Mouse (Mus musculus) adipocyte (in vitro differentiated cells): Measurements from ENCODE around the gene Fmnl2.

Source experiments
- DNase-seq: peaks from one replicate; pipeline ENCODE4 v3.0.0-alpha.2; 2016; ENCODE audit warnings: low spot score

Gene Fmnl2

DNA sequence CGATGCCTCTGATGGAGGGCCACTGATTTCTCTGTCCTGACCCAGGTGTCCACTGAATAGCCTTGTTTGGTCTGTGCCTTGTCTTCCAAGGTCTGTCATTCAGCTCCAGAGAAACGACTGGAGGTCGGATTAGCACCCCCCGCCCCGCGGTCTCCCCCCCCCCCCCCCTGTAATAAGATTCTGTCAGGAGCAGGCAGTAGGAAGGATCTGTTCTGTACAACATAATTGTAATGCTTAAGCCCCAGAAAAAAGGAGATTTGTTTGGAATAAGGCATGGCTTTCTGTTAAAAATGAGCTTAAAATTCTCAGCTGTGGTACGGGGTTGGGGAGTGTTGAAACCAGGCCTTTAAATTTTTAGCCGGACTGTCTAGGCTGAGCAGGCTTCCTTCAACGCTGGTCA, 181.1 kb downstream of the Fmnl2 start:
- no peak for DNase-seq

DNA sequence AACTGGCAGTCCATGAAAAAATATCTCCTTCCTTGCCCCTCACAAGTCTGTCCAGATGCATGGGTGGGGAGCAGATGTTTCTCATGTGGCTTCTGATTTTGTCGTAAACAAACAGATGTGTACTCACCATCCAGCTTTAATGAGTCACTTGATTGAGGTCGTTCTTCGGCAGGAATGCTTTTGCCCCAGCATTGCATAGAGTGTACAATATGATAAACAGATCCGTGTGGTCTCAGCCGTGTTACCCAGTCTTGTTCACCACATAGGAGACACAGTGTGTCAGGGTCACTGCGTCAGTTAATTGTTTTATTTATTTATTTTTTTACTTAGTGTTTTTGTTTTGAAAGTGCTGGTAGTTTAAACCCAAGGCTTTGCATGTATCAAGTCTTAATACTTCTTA, 189.4 kb downstream of the Fmnl2 start:
- DNase-seq = no peak

DNA sequence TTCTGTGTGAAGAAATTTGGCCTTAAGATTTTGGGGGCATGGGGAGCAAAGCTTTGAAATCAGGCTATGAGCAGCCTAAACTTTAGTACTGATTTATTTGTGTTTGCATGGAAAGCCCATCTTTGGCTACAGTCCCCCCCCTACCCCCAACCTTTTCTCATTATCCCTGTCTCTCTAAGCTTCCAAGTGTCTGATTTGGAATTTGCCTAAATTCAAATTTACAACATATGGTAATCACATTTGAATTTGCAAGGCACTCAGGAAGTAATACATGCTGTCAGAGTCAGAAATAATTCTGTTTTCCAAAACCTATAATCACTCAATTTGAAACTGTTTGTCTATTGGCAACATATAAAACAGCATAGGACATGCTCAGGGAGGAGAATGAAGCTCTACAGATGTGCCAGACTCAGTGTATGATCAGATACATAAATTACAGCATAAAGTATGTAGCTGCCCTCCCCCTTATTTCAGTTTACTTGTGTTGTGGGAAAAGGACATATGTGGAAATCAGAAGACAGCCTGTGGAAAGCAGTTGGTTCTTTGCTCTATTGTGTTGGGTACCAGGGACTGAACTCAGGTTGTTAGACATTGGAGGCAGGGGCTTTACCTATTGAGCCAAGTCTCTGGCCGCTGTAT, 190.2 kb downstream of the Fmnl2 start:
- DNase-seq = no peak

DNA sequence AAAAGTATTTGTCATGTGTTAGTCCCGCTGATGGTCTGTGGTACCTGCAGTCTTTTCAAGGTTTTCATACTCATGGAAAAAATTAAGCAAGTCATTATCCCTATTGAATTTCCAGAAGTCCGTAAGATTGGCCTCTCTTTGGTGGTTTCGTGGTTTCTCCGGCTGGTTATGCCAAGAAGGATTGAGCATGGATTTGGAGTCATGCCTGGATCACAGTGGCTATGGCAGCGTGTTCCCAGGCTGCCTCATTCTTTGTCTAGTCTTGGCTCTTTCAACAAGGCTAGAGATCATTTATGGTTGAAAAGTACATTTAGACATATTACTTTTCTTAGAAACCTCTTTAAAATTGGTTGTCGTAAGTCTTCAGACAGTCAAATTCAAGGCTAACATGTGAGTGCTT, 192.7 kb downstream of the Fmnl2 start:
- DNase-seq = peak; percentile 48

DNA sequence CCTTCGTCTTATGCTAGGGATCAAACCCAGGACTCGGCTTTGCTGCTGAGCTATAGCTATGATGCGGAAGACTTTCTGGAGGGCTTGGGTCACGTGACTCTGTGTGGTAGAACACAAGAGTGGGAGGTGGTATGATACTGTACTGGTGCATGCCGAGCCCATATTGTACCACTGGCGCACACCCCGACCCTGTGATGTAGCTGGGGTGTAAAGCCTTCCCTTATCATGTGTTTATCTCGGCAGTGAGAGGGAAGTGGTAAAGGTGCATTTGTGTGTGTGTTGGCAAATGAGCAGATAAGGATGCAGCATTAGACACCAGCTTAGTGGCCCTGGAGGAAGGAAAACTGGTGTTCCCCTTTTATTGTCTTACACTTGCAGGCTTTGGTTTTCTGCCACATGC, 193.8 kb downstream of the Fmnl2 start:
- no peak for DNase-seq

DNA sequence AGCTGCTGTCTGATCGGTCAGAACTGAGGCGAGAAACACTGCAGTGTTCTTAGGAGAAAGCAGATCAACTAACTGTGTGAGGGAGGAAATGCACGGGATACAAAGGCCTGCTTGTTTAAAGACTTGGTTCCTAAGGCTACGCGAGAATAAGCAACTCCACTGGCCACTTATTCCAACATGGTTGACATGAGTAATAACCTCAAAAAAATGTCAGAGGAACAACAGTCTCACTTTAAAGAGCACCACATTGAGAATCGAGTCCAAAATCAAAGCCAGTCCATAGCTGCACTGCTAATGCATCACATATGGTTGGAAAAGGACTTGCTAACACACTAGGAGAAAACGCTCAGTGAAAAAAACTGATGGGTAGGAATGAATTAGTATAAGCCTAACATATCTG, 196.1 kb downstream of the Fmnl2 start:
- DNase-seq = no peak

DNA sequence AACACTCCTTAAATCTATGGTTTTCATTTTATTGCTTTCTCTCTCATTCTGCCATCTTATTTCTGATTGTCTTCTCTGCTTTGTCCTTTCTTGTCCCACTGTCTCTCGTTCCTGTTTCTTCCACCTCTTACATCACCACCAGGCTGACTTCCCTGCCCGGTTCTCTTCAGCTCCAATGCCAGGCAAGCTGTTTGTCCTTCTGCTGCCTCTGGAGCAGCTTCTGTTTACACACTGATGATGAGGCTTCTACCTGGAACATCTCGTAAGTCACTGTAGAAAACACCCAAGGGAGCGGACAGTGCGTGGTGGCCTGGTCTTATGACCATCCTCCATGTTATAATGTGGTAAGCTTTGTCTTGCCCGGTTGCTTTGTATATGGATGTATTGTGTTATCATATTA, 198.9 kb downstream of the Fmnl2 start:
- no peak for DNase-seq

DNA sequence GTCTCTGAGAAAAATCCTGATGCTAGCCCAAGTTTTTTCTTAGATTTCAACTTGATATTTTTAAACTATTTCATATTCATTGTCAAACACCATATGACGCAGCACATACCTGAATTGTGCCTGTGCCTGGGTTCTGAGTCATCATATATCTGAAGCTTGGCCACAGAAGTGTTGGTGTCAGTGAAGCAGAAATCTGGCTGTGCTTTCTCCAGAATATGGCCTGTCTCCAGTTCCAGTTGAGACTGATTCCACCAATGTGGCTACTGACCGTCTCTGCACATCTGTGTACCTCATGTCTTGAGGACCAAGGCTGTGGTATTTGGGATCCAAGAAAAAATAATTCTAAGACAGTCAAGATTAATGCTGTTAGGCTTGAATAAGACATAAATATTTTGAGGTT, 199.6 kb downstream of the Fmnl2 start:
- DNase-seq = peak; percentile 34

DNA sequence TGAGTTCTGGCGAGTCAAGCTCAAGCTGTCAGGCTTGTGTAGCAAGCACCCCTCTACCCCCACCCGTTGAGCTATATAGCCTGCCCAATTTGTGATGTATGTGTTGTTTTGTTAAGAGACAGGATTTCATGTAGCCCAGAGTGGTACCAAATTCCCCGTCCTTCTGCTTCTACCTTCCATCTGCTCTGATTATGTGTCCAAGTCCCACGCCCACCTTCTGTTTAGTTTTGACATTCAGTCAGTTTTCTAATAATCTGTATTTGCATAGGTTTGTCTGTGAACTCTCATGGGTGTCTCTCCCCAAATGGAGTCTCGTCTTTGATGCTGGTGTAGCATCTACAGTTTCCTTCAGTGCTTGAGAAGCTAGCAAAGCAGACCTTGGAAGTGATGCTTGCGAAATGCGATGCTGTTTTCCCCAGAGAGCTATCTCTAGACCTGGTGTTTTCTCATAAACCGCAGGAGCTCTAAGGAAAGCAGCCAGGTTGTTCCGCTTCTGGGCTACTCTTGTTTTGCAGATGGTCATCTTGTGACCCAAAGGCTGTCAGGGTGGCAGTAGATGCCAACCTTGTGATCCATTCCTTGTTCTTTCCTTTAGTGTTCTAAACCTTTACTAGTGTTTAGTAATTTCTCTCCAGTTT, 203.8 kb downstream of the Fmnl2 start:
- no peak for DNase-seq

DNA sequence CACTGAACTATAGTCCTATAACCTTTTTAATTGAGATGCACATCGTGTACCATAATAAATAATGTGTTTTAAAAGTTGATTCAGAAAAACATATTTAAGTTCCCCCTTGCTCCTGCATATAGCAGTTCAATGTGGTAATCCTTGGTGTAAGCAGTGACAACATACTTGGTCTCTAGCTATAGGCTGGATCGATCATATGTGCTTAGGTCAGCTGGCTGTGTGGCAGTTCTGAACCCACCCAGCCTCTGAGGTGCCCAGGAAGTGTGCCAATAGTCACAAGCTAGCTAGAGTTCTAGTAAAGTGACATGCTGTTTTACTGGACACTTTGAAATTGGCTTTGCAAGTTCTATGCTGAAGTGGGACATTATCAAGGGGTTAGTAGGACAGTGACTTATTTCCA, 209.3 kb downstream of the Fmnl2 start:
- DNase-seq = no peak

DNA sequence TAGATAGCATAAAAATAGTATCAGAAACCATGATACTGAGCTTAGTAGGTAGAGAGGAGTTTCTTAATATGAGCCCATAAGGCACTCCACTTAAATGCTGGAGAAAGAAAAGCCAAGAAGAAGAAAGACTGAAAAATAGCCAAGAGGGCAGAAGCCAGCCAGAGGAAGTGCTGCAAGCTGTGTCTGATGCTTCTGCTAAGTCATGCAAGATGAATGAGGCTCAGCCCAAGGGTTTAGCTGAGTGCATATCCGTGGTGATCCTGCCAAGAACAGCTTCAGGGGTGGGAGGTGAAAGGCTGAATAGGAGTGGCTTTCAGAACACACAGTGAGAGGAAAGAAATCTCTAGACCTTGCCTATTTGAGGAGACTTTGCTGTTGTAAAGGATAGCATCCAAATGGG, 212.9 kb downstream of the Fmnl2 start:
- DNase-seq = peak; percentile 92

DNA sequence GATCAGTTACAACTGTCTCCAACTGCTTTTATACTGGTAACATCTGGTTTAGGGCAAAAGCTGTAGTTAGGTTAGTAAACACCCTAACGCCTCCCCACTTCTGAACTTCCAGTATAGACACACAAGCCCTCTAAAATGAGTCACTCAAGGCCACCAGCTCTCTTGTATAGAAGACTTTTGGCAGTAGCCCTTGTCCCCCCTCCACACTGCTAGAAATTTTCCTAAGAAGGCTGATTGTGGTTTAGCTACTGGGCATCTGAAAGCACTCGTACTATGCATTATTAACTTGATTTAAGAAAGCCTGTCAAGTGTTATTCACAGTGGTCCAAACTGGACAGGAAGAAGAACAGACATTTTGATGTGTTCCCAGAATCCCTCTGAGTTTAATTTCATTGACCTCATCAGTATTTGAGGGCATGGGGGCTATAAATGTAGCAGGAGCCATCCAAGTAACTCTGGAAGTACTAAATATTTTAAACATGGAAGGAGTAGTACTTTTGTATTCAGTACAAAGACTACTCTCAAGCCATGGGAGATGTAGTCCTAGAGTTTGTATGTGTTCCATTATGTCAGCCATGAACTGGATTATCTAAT, 222.1 kb downstream of the Fmnl2 start:
- no peak for DNase-seq

DNA sequence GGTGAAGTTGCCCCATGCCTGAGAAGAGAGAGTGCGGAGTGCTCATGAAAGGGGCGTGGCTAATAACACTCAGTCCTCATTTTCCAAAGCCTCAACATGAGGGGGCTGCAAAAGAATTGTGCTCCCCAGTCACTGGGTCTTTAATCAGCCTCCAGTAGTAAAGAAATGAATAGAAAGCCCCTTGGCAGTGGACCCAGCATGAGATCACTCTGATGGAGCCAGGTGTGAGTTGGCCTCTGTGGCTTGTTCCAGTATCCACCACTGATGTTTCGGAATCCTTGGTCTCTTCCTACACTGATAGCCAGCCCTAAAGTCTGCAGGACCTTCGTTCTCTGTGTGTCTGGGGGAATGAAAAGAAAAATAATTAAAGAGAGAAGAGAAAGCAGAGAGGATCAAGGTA, 224.4 kb downstream of the Fmnl2 start:
- DNase-seq = no peak

DNA sequence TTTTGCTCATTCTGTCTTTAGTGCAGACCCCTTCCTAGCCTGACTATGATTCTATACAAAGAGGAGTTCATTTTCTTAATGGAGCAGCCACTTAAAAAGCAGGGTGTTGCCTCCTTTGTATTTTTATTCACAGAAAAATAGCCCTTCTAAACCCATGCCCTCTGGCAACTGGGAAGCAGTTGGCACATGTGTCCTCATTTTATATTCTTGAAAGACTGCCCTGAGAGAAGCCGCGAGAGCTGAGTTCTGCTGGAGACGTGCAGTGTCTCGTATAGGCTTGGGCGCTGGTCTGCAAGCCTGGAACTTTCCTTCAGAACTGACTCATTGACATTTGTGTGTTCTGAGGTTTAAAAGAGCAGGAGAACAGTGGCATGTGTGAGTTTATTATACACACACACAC, 224.8 kb downstream of the Fmnl2 start:
- DNase-seq = no peak

DNA sequence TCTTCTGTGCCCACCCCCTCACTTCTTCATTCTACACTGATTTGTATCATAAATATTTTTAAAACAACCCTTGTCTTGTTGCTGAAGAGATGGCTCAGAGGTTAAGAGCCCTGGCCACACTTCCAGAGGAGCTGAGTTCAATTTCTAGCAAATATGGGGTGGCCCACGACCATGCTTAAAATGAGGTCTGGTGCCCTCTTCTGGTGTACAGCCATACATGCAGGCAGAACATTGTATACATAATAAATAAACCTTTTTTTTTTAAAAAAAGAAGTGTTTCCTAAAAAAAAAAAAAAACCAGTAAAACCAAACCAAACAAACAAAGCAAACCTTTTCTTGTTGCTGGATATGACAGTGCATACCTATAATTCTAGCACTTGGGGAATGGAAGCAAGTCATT, 225.6 kb downstream of the Fmnl2 start:
- peak; percentile 53 for DNase-seq

DNA sequence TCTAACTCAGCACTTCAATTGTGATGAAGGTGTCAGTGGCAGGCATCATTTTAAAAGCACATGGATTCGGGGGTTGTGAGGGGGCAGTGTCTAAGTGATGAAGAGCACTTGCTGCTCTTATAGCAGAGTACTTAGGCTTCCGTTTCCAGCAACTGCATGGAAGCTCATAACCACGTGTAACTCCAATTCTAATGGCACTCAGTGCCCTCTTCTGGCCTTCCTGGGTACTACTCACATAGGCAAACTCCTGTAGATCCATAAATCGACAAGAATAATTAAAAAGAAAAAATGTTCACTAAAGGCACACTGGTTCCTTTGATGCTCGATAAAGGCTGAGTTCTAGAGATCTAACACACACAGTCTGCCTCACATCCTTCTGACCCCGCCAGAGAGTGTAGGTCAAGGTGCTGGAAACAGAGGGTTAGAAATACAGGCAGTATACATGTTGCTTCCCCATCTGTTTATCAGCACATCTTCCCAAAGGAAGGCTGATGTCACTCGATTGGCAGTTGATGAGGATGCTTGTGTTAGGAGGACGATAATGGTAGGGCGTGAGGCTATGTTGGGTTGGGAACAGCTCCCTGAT, 228.1 kb downstream of the Fmnl2 start:
- peak; percentile 67 for DNase-seq

DNA sequence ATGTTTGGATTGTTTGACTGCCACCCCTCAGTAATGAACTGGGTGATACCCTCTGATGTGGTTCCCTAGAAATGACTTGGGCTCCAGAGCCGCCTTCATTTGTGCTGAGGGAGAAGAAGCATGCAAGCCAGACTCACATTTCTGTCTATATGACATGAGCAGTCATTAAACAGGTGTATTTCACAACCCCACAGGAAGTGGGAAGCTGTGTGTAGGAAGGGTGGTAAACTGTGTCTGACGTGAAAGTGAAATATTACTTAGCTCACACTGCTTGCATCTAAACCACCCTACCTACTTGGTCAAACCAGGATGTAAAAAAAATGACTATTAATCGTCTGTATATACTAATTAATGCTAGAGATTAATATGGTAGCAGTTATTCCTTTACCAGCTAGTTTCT, 231.1 kb downstream of the Fmnl2 start:
- no peak for DNase-seq

DNA sequence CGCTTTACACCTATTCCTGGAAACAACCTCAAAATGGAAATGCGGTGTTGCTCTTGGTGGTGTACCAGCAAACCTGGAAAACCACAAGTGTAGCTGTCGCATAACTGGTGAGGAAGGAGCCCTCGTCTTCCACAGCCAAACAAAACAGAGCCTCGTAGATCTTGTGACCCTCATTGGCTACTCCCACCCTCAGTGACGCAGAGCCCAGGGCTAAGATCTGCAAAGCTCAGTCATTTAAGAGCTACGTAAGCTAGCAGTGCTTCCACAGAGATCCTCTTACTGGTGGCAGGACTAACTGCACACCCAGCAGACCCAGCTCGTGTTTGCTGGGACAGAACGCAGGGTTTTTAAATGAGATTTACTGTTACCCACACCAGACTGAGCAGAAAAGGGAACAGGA, 237.4 kb downstream of the Fmnl2 start:
- DNase-seq = no peak

DNA sequence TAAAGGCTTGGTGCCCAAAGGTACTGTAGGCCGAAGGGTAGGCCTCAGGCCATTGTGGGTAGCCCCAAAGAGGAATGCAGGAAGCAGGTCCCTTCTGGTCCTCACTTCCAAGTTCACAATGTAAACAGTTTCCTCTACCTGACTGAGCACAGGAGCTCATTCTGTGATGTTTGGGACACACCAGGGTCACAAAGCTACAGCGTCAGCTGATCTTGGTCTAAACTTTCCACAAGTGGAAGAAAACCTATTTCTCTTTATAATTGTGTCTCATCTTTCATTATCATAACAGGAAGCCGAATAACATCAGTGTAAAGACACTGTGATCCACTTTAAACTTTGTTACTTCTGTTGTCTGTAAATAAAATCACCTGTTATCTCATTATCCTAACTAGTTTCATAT, 237.8 kb downstream of the Fmnl2 start:
- DNase-seq = no peak

DNA sequence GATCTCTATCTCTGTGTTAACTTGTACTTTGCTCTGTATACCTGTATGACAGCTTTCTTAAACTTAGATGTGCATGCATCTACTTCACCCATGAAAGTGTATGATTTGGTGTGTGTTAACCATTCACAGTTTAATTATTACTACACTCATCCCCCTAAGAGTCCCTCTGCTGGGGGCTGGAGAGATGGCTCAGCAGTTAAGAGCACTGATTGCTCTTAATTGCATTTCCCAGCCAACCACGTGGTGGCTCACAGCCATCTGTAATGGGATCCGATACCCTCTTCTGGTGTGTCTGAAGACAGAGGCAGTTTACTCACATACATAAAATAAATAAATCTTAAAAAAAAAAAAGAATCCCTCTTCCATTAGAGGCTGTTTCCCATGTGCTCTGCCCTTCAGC, 242.4 kb downstream of the Fmnl2 start:
- no peak for DNase-seq

DNA sequence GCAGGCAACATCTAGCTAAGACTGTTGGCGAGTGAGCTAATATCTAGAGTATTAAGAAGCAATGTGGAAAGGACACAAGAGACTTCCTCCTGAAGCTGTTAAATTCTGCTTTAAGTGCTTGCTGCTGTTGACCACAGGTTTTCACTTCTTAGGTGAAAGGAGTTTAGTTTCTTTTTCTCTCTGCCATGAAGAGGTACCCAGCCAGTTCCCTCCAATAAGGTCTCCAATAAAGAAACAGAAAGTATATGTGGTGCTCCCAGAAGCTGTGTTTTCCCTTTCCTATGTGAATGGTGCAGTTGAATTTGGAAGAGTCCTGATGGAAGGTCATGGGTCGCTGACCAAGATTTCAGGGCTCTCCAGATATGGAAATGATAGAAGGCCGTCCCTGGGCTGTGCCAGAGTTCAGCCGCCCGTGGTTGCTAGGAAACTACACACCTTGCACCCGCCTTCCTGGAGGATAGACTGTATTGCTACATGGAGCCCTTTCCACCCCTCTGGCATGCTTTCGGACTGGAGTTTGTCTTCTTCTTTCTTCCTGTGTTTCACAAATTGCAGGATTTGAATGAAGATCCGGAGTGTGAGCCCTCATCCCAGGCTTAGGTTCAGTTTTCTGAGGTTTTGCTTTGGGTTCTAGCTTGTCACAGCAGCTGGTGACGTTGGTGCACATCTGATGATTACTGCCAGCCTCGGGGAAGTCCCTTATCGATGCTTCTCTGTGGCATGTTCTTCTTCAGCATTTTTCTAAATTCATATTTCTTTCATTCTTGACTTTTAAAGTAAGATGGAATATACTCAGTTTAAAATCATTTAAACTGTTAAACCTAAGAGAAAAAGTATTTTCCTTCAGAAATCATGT, 244.5 kb downstream of the Fmnl2 start:
- no peak for DNase-seq

DNA sequence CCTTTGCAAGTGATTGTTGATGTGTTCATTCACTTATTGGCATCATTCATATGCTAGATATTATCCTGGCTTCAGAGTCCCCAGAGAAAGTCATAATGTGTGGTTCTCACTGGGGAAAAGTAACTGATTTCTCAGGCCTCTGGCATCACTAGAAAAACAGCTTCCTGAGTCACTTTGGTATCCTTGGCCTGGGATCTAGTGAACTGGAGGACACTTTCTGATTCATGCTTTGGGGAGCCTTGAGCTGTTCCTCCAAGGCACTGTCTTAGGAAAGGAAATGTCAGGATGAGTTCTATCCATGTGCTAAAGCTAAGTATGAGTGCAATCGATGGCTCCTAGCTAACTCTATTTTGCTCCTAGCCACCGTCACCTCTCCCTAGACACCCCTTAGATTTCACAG, 245.2 kb downstream of the Fmnl2 start:
- no peak for DNase-seq

DNA sequence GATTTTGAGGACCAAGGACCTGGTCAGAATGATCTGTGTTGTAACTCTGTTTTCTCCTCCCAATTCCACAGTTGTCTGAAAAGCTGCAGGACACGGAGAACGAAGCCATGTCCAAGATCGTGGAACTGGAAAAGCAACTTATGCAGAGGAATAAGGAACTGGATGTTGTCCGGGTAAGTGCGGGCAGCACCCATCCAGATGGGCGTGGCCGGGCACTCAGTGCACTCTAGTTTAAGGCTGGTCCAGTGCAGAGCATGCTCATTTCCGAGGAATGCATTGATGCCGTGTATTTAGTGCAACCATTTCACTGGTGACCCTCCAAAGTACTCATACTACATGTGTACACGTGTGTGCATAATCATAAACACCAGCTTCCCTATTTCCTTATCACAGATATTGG, 247.7 kb downstream of the Fmnl2 start:
- DNase-seq = no peak
